ENCODE assay signal across 9 mouse cellular contexts in genomic region chr11:116554171-116554878, GRCm38 (mm10). TPM values are rescaled to one million over a fixed set of nuclear protein-coding genes. Genes with fewer than 3 reads are reported as not detected.
DNase-seq lines count a peak whose midpoint lies in the region; ATAC-seq and TF ChIP-seq lines count a peak whose summit lies in the region.
"Had no signal": no experiment of that assay in that cellular context is flagged by ENCODE, and none has a peak within 500 bp of the region (broad histone marks: within the 10 kb centered on the region; RNA-seq: fewer than 3 reads in every experiment).

No protein-coding gene starts in this region.

- H3K9ac ChIP-seq in ES-Bruce4 (ENCODE audit: low read depth, poor library complexity, severe bottlenecking), result no peak overlapping the region
- no peak overlapping the region for H3K9ac ChIP-seq in hindbrain, embryonic 16.5 days (ENCODE audit: low read depth, low read length)
- H3K9ac ChIP-seq: limb, embryonic 15.5 days had no signal

- H3K4me2 ChIP-seq in hindbrain, embryonic 16.5 days (ENCODE audit: low read length), result no peak overlapping the region
- H3K4me2 ChIP-seq: limb, embryonic 15.5 days had no signal

- TF ChIP-seq CTCF in gastrocnemius, adult 2 months (IDR thresholded peaks at IDR 0.05), result peak; percentile 87
- TF ChIP-seq CTCF in ES-Bruce4 (IDR thresholded peaks at IDR 0.05; ENCODE audit: low read depth, low read length), result peak; percentile 70
- peak; percentile 75 for TF ChIP-seq CTCF in cortical plate, adult 2 months (IDR thresholded peaks at IDR 0.05; ENCODE audit: extremely low read depth, insufficient read depth, low read length)

- no peak for TF ChIP-seq EP300 in ES-Bruce4 (IDR thresholded peaks at IDR 0.05; ENCODE audit: insufficient read depth, low read depth, low read length)

- H3K27ac ChIP-seq in gastrocnemius, adult 2 months, result no peak overlapping the region
- no peak overlapping the region for H3K27ac ChIP-seq in ES-Bruce4 (ENCODE audit: insufficient read depth, low read length)
- no peak overlapping the region for H3K27ac ChIP-seq in cortical plate, adult 2 months (ENCODE audit: insufficient read depth, low read length)
- H3K27ac ChIP-seq in hindbrain, embryonic 16.5 days (ENCODE audit: low read depth, low read length), result no peak overlapping the region
- H3K27ac ChIP-seq: limb, embryonic 15.5 days had no signal

- no peak overlapping the region for H3K4me3 ChIP-seq in gastrocnemius, adult 2 months
- no peak overlapping the region for H3K4me3 ChIP-seq in ES-Bruce4 (ENCODE audit: low read depth, low read length)
- H3K4me3 ChIP-seq in cortical plate, adult 2 months (ENCODE audit: insufficient read depth, low read length), result no peak overlapping the region
- no peak overlapping the region for H3K4me3 ChIP-seq in hindbrain, embryonic 16.5 days (ENCODE audit: low read length)
- H3K4me3 ChIP-seq: limb, embryonic 15.5 days had no signal

- no peaks in the 10 kb centered on the region for H3K27me3 ChIP-seq in ES-Bruce4 (ENCODE audit: control insufficient read depth, insufficient read depth, low read length, poor library complexity, severe bottlenecking)
- H3K27me3 ChIP-seq in hindbrain, embryonic 16.5 days (replicated peaks; ENCODE audit: control insufficient read depth, insufficient read depth, low read length), result no peaks in the 10 kb centered on the region
- H3K27me3 ChIP-seq: limb, embryonic 15.5 days had no signal

- H3K4me1 ChIP-seq in ES-Bruce4 (ENCODE audit: control insufficient read depth, insufficient read depth, low read length), result no peaks in the 10 kb centered on the region
- peaks cover 28% of the 10 kb centered on the region for H3K4me1 ChIP-seq in cortical plate, adult 2 months (ENCODE audit: control insufficient read depth, insufficient read depth, low read length)
- H3K4me1 ChIP-seq in hindbrain, embryonic 16.5 days (ENCODE audit: control insufficient read depth, insufficient read depth, low read depth, low read length), result peaks cover 36% of the 10 kb centered on the region

- DNase-seq in gastrocnemius, adult 2 months, result peak; percentile 50
- no peak for DNase-seq in gastrocnemius, adult 8-10 months (ENCODE audit: low spot score in 2 of 2)
- DNase-seq in thymus, postnatal 4 days, result peak; percentile 59
- DNase-seq in right cerebral cortex, postnatal 4 days, result no peak

- 37% methylated on average over 12 of the region's 12 CpGs for WGBS in hindbrain, embryonic 16.5 days

- intact Hi-C loops in gastrocnemius, adult 2 months (cut with DNase I), result loop anchor here (1.0 kb wide), 1 partner anchor 75 kb away; no protein-coding TSS in a partner anchor

- H3K36me3 ChIP-seq in ES-Bruce4 (ENCODE audit: control insufficient read depth, insufficient read depth, low read length, poor library complexity, severe bottlenecking), result no peaks in the 10 kb centered on the region
- H3K36me3 ChIP-seq in hindbrain, embryonic 16.5 days (ENCODE audit: control insufficient read depth, insufficient read depth, low read length), result no peaks in the 10 kb centered on the region
- H3K36me3 ChIP-seq: limb, embryonic 15.5 days had no signal

- peak; percentile 12; the same call in 1 of the 2 replicates for ATAC-seq in hindbrain, embryonic 16.5 days
- peak; percentile 36; the same call in 1 of the 2 replicates for ATAC-seq in megakaryocyte-erythroid progenitor cell, adult 5-6 weeks (replicated peaks; ENCODE audit: low FRiP score, low TSS enrichment, poor library complexity, severe bottlenecking)

- no peaks in the 10 kb centered on the region for H3K9me3 ChIP-seq in ES-Bruce4 (replicated peaks; ENCODE audit: control insufficient read depth, insufficient read depth, low read length, poor library complexity, severe bottlenecking)
- no peaks in the 10 kb centered on the region for H3K9me3 ChIP-seq in hindbrain, embryonic 16.5 days (ENCODE audit: control insufficient read depth, low read length)
- H3K9me3 ChIP-seq: limb, embryonic 15.5 days had no signal

- TF ChIP-seq POLR2A in ES-Bruce4 (IDR thresholded peaks at IDR 0.05; ENCODE audit: insufficient read depth, low read length), result no peak
- TF ChIP-seq POLR2A in cortical plate, adult 2 months (IDR thresholded peaks at IDR 0.05; ENCODE audit: extremely low read depth, insufficient read depth, low read length), result no peak

RNA-seq across cellular contexts. Expression of gene Sphk1, which starts 23.6 kb away (rescaled TPM):
- total RNA-seq in gastrocnemius, adult 2 months (2021), result 1 to 10 TPM in 1 of 2 experiments, under 1 TPM in 1; 0.36 to 1.7 TPM
- total RNA-seq in gastrocnemius, adult 8-10 months (2022), result under 1 TPM; 0.15 to 0.75 (median 0.51) TPM
- polyA plus RNA-seq in ES-Bruce4 (2011; ENCODE audit: insufficient read depth, insufficient read length, low read depth, missing spikeins), result 0.64 and 0.88 TPM in 2 replicates
- polyA plus RNA-seq in cortical plate, adult 2 months (2012; rRNA removed), result 5.3 and 7.6 TPM in 2 replicates
- polyA plus RNA-seq in hindbrain, embryonic 16.5 days (2015; fragmentation: Nextera tagmentation; extraction: Ambion mirVana), result 10.7 and 13.9 TPM in 2 replicates
- 188 and 259 TPM in 2 replicates for total RNA-seq in megakaryocyte-erythroid progenitor cell, adult 5-6 weeks (2014; fragmentation: Nextera tagmentation)
- total RNA-seq in megakaryocyte-erythroid progenitor cell, adult 5-6 weeks (2017), result 119 and 168 TPM in 2 replicates

RNA-seq across cellular contexts. Expression of gene Ube2o, which starts 26.9 kb away (rescaled TPM):
- 10 to 100 TPM; 19.4 to 22.9 TPM for total RNA-seq in gastrocnemius, adult 2 months (2021)
- total RNA-seq in gastrocnemius, adult 8-10 months (2022), result 10 to 100 TPM; 22.4 to 27.6 (median 22.5) TPM
- 36.1 and 43.6 TPM in 2 replicates for polyA plus RNA-seq in ES-Bruce4 (2011; ENCODE audit: insufficient read depth, insufficient read length, low read depth, missing spikeins)
- polyA plus RNA-seq in cortical plate, adult 2 months (2012; rRNA removed), result 88.6 and 90.1 TPM in 2 replicates
- 16.4 and 16.6 TPM in 2 replicates for polyA plus RNA-seq in hindbrain, embryonic 16.5 days (2015; fragmentation: Nextera tagmentation; extraction: Ambion mirVana)
- total RNA-seq in megakaryocyte-erythroid progenitor cell, adult 5-6 weeks (2014; fragmentation: Nextera tagmentation), result 9.2 and 28.8 TPM in 2 replicates
- 4.6 and 22.6 TPM in 2 replicates for total RNA-seq in megakaryocyte-erythroid progenitor cell, adult 5-6 weeks (2017)

RNA-seq across cellular contexts. Expression of gene Aanat, which starts 31.9 kb away (rescaled TPM):
- not detected for total RNA-seq in gastrocnemius, adult 2 months (2021)
- total RNA-seq in gastrocnemius, adult 8-10 months (2022), result not detected
- not detected in 2 replicates for polyA plus RNA-seq in ES-Bruce4 (2011; ENCODE audit: insufficient read depth, insufficient read length, low read depth, missing spikeins)
- polyA plus RNA-seq in cortical plate, adult 2 months (2012; rRNA removed), result 1.5 and 2.3 TPM in 2 replicates
- polyA plus RNA-seq in hindbrain, embryonic 16.5 days (2015; fragmentation: Nextera tagmentation; extraction: Ambion mirVana), result 0.51 and 0.55 TPM in 2 replicates
- not detected in 2 replicates for total RNA-seq in megakaryocyte-erythroid progenitor cell, adult 5-6 weeks (2014; fragmentation: Nextera tagmentation)
- total RNA-seq in megakaryocyte-erythroid progenitor cell, adult 5-6 weeks (2017), result not detected in 2 replicates
- polyA plus RNA-seq: limb, embryonic 15.5 days had no signal

Comparison
In these comparisons a context has a peak if more than half of its experiments do, and no peak if none do; other contexts are left out.
1. DNase-seq: peak in gastrocnemius, adult 2 months (single experiment) and thymus, postnatal 4 days (single experiment); none in gastrocnemius, adult 8-10 months (0 of 2) and right cerebral cortex, postnatal 4 days (single experiment).
2. RNA of gene Sphk1, which starts 23.6 kb away (total RNA-seq): 119 to 259 TPM in megakaryocyte-erythroid progenitor cell, adult 5-6 weeks; 0.36 to 1.7 TPM in gastrocnemius, adult 2 months and 0.15 to 0.75 TPM in gastrocnemius, adult 8-10 months; every median in the first group is over 10 times any median in the second.
3. Peak in every context shown above with its lines, with median percentiles within 50 percentile points of each other: CTCF ChIP-seq.